Mouse (Mus musculus): ENCODE data around the gene Mcf2l. TPM values are rescaled to one million over a fixed set of nuclear protein-coding genes. Genes with fewer than 3 reads are reported as not detected.

Mcf2l gene
- polyA plus RNA-seq, 1 experiment from 2014 or later = 1.2 TPM

DNA sequence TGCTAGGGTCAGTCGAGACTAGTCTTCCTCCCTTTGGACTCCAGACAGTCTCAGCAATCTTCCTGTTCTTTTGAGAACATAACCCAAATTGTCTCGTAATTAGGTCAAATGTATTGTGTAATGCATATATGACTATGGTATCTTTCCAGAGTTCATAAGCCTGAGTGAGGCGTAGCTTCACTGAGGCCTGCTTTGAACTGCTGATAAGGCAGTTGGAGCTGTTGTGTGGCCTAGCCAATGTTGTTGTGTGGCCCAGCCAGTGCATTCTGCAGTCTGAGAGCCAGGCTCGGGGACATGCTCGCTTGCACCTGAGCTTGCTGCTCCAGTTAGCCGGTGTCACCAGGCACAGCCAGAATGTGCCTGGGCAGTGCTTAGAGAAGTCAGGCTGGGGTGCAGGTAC lies 27.2 kb upstream of the Mcf2l start:
- H3K27me3 ChIP-seq (ENCODE audit: insufficient read depth, low read length) = peaks cover 73% of the 10 kb centered on the region
- no peaks in the 10 kb centered on the region for H3K4me1 ChIP-seq (ENCODE audit: insufficient read depth)
- WGBS (ENCODE audit: insufficient replicate concordance) = 73% methylated on average over 6 of the region's 6 CpGs
- TF ChIP-seq CTCF (IDR thresholded peaks at IDR 0.05; ENCODE audit: low read depth) = no peak
- TF ChIP-seq EP300 (IDR thresholded peaks at IDR 0.05; ENCODE audit: low read depth) = no peak
- no peak overlapping the region for H3K27ac ChIP-seq (ENCODE audit: low read depth)
- H3K9ac ChIP-seq (replicated peaks) = no peak overlapping the region
- no peak overlapping the region for H3K4me3 ChIP-seq (ENCODE audit: low read depth, low read length)
- no peaks in the 10 kb centered on the region for H3K9me3 ChIP-seq (ENCODE audit: low read length)
- H3K4me2 ChIP-seq (ENCODE audit: low read depth, low read length) = no peak overlapping the region
- ATAC-seq (no peak), DNase-seq (no peak)
- H3K36me3 ChIP-seq (replicated peaks; ENCODE audit: insufficient read depth, low read length) = no peaks in the 10 kb centered on the region; the same call in 1 of the 2 replicates

DNA sequence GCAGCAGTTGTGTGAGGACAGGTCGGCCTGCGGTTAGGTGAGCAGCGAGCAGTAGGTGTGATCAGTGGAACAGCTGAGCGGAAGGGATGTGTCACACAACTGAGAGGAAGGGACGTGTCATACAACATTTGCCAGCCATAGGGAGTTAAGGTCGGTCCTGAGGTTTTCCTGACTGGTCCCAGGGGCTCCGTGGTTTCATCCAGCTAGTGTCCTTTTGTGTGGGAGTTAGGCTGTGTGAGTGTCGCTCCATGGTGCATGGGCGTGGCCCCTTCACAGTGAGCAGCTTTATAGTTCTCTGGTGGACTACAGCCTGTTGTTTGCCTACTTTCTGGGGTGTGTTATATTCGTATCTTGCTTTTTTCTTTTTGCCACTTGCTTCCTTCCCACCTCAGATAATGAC lies 22.4 kb upstream of the Mcf2l start:
- H3K27me3 ChIP-seq (ENCODE audit: insufficient read depth, low read length) = peaks cover 60% of the 10 kb centered on the region

DNA sequence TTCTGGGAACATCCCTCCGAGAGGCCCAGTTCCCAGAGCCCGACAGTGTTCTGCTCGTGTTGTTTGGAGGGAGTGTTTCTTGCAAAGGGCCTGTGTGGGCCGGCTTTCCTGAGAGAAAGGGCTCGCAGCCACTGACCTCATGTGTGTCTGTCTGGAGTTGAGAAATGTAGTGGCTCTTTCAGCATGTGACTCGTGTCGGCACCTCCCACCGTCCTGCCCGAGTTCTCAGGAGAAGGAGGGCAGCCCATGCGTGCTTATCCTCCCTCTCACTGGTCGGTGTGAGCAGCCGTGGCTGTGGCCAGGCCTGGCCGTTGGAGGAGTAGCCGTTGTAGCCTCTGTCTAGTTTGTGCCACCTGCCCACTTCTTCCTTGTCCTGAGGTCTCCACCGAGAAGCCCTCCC lies 17.6 kb upstream of the Mcf2l start:
- Histone ChIP-seq H3K36me3 (replicated peaks; ENCODE audit: insufficient read depth, low read length) (no peaks in the 10 kb centered on the region), H3K9ac (replicated peaks) (no peak overlapping the region), H3K9me3 (ENCODE audit: low read length) (no peaks in the 10 kb centered on the region), H3K4me3 (ENCODE audit: low read depth, low read length) (no peak overlapping the region), H3K27ac (ENCODE audit: low read depth) (no peak overlapping the region), H3K4me2 (ENCODE audit: low read depth, low read length) (no peak overlapping the region), H3K4me1 (ENCODE audit: insufficient read depth) (no peaks in the 10 kb centered on the region), H3K27me3 (ENCODE audit: insufficient read depth, low read length) (peaks cover 43% of the 10 kb centered on the region)
- DNase-seq = no peak
- ATAC-seq = no peak
- 67% methylated on average over 15 of the region's 15 CpGs for whole genome bisulfite sequencing (ENCODE audit: insufficient replicate concordance)
- TF ChIP-seq CTCF (IDR thresholded peaks at IDR 0.05; ENCODE audit: low read depth) (no peak), EP300 (IDR thresholded peaks at IDR 0.05; ENCODE audit: low read depth) (no peak)

More for the DNA sequence above, 22.4 kb upstream of the Mcf2l start:
- no peak overlapping the region for H3K4me3 ChIP-seq (ENCODE audit: low read depth, low read length)
- DNase-seq (no peak), ATAC-seq (no peak)
- H3K9me3 ChIP-seq (ENCODE audit: low read length) = no peaks in the 10 kb centered on the region
- WGBS (ENCODE audit: insufficient replicate concordance) = 80% methylated on average over 10 of the region's 10 CpGs
- H3K36me3 ChIP-seq (replicated peaks; ENCODE audit: insufficient read depth, low read length) = no peaks in the 10 kb centered on the region; the same call in 1 of the 2 replicates
- H3K27ac ChIP-seq (ENCODE audit: low read depth) = no peak overlapping the region
- H3K4me2 ChIP-seq (ENCODE audit: low read depth, low read length) = no peak overlapping the region
- H3K9ac ChIP-seq (replicated peaks) = no peak overlapping the region
- TF ChIP-seq CTCF (IDR thresholded peaks at IDR 0.05; ENCODE audit: low read depth) = no peak
- TF ChIP-seq EP300 (IDR thresholded peaks at IDR 0.05; ENCODE audit: low read depth) = no peak
- H3K4me1 ChIP-seq (ENCODE audit: insufficient read depth) = no peaks in the 10 kb centered on the region

DNA sequence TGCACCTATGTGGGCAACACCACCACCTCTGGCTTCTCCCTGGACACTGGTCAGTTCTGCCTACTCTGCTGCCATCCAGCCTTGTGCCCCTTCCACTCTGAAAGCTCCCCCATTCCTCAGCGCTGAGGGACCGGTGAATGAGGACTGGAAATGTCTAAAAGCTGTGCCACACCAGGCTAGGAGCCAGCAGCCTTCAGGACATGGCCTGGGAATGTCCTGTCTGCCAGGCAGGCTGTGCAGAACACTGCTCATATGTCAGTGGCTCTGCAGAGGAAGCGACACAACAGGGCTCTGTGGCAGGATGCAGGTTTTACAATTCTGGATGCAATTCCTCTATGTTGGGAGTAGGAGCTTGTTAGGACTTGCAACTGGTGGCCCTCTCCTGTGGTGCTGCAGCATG lies 10.5 kb upstream of the Mcf2l start:
- H3K27ac ChIP-seq (ENCODE audit: low read depth) = no peak overlapping the region
- DNase-seq = no peak
- no peak overlapping the region for H3K9ac ChIP-seq (replicated peaks)
- no peaks in the 10 kb centered on the region for H3K4me1 ChIP-seq (ENCODE audit: insufficient read depth)
- H3K9me3 ChIP-seq (ENCODE audit: low read length) = no peaks in the 10 kb centered on the region
- ATAC-seq = no peak
- WGBS (ENCODE audit: insufficient replicate concordance) = 84% methylated on average over 3 of the region's 3 CpGs
- peaks cover 47% of the 10 kb centered on the region for H3K27me3 ChIP-seq (ENCODE audit: insufficient read depth, low read length)
- H3K36me3 ChIP-seq (replicated peaks; ENCODE audit: insufficient read depth, low read length) = no peaks in the 10 kb centered on the region
- H3K4me2 ChIP-seq (ENCODE audit: low read depth, low read length) = no peak overlapping the region
- no peak overlapping the region for H3K4me3 ChIP-seq (ENCODE audit: low read depth, low read length)
- TF ChIP-seq EP300 (IDR thresholded peaks at IDR 0.05; ENCODE audit: low read depth) (no peak), CTCF (IDR thresholded peaks at IDR 0.05; ENCODE audit: low read depth) (no peak)

DNA sequence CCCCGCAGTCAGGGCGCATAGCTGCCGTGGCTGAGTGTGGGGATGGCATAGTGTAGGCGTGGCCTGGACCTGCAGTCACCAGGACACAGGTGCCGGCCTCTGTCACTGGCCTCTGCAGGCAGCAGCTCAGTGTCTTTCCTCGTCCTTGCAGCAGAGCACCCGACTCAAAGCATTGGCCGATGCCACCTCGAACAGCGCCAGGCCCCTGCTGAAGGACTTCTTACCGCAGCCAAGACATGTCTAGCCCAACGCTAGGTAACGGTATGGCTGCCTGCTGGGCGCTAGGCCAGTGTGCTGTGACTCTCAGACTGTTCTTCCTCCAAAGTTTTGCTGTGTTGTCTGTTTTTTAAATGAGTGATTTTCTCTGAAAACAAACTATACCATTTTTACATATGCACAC lies 10.0 kb upstream of the Mcf2l start:
- WGBS (ENCODE audit: insufficient replicate concordance) = 86% methylated on average over 14 of the region's 14 CpGs
- H3K36me3 ChIP-seq (replicated peaks; ENCODE audit: insufficient read depth, low read length) = no peaks in the 10 kb centered on the region
- no peak for ATAC-seq
- no peaks in the 10 kb centered on the region for H3K9me3 ChIP-seq (ENCODE audit: low read length)
- TF ChIP-seq CTCF (IDR thresholded peaks at IDR 0.05; ENCODE audit: low read depth) = no peak
- TF ChIP-seq EP300 (IDR thresholded peaks at IDR 0.05; ENCODE audit: low read depth) = no peak
- no peak overlapping the region for H3K27ac ChIP-seq (ENCODE audit: low read depth)
- H3K9ac ChIP-seq (replicated peaks) = no peak overlapping the region
- no peak overlapping the region for H3K4me2 ChIP-seq (ENCODE audit: low read depth, low read length)
- H3K27me3 ChIP-seq (ENCODE audit: insufficient read depth, low read length) = peaks cover 45% of the 10 kb centered on the region
- no peak for DNase-seq
- H3K4me1 ChIP-seq (ENCODE audit: insufficient read depth) = no peaks in the 10 kb centered on the region
- H3K4me3 ChIP-seq (ENCODE audit: low read depth, low read length) = no peak overlapping the region

DNA sequence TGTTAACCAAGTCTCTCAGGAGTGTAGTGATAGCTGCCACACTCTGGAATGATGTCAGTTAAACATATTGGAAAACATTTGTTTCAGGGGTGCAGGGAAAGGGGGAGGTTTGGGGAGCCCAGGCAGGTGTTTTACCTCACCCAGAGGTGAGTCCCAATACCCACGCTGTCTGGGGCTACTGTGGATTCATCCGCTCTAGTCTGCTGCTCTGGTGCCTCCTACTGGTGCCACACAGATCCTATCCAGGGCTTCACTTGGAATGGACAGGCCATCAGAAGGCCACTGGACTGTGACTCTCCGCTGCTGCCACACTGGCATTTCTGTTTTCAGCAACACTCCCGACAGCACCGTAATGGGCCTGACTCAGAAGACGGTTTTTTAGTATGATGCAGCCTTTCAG lies 7.8 kb upstream of the Mcf2l start:
- ATAC-seq = no peak
- 81% methylated on average over 6 of the region's 6 CpGs for WGBS (ENCODE audit: insufficient replicate concordance)
- Histone ChIP-seq H3K9me3 (ENCODE audit: low read length) (no peaks in the 10 kb centered on the region), H3K27ac (ENCODE audit: low read depth) (no peak overlapping the region), H3K36me3 (replicated peaks; ENCODE audit: insufficient read depth, low read length) (no peaks in the 10 kb centered on the region), H3K4me3 (ENCODE audit: low read depth, low read length) (no peak overlapping the region), H3K27me3 (ENCODE audit: insufficient read depth, low read length) (peaks cover 53% of the 10 kb centered on the region), H3K4me1 (ENCODE audit: insufficient read depth) (no peaks in the 10 kb centered on the region), H3K9ac (replicated peaks) (no peak overlapping the region), H3K4me2 (ENCODE audit: low read depth, low read length) (no peak overlapping the region)
- TF ChIP-seq EP300 (IDR thresholded peaks at IDR 0.05; ENCODE audit: low read depth) (no peak), CTCF (IDR thresholded peaks at IDR 0.05; ENCODE audit: low read depth) (peak; percentile 11; the same call in 1 of the 2 replicates)
- DNase-seq = no peak

DNA sequence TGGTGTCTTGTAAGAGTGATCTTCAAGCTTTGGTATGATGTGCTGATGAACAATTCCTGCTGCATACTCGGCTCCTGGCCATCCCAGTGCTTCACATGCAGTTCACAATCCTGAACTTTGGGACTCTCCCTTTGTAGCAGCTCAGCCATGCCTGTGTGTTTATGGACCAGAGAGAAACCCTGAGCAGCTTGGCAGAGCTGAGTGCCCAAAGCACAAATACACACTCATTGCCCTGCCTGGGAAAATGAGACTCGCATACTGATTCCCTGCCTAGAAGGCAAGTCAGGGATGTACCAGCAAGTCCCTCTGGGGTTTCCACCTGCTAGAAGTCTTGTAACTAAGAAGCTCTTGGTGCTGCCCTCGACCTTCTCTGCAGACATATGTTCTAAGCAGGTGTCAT lies 3.9 kb upstream of the Mcf2l start:
- H3K9ac ChIP-seq (replicated peaks) = no peak overlapping the region
- H3K36me3 ChIP-seq (replicated peaks; ENCODE audit: insufficient read depth, low read length) = no peaks in the 10 kb centered on the region
- H3K4me2 ChIP-seq (ENCODE audit: low read depth, low read length) = no peak overlapping the region
- H3K4me3 ChIP-seq (ENCODE audit: low read depth, low read length) = no peak overlapping the region
- H3K27ac ChIP-seq (ENCODE audit: low read depth) = no peak overlapping the region
- H3K4me1 ChIP-seq (ENCODE audit: insufficient read depth) = peaks cover 11% of the 10 kb centered on the region
- no peak for TF ChIP-seq CTCF (IDR thresholded peaks at IDR 0.05; ENCODE audit: low read depth)
- no peak for TF ChIP-seq EP300 (IDR thresholded peaks at IDR 0.05; ENCODE audit: low read depth)
- no peaks in the 10 kb centered on the region for H3K9me3 ChIP-seq (ENCODE audit: low read length)
- ATAC-seq (no peak), DNase-seq (no peak)
- peaks cover 67% of the 10 kb centered on the region for H3K27me3 ChIP-seq (ENCODE audit: insufficient read depth, low read length)
- 58% methylated on average over 3 of the region's 3 CpGs for WGBS (ENCODE audit: insufficient replicate concordance)
